Mouse (Mus musculus) stomach, postnatal 0 days (tissue): ENCODE data around the gene Dtl.

Source experiments
- CTCF ChIP-seq: IDR thresholded peaks from 2 replicates; pipeline ENCODE4 v1.5.1; 2016; ENCODE audit warnings: antibody characterized with exemption, low read depth, mild to moderate bottlenecking, moderate library complexity
- EP300 ChIP-seq: optimal IDR thresholded peaks from 2 replicates; pipeline ENCODE3; 2016; ENCODE audit warnings: antibody characterized with exemption

DNA sequence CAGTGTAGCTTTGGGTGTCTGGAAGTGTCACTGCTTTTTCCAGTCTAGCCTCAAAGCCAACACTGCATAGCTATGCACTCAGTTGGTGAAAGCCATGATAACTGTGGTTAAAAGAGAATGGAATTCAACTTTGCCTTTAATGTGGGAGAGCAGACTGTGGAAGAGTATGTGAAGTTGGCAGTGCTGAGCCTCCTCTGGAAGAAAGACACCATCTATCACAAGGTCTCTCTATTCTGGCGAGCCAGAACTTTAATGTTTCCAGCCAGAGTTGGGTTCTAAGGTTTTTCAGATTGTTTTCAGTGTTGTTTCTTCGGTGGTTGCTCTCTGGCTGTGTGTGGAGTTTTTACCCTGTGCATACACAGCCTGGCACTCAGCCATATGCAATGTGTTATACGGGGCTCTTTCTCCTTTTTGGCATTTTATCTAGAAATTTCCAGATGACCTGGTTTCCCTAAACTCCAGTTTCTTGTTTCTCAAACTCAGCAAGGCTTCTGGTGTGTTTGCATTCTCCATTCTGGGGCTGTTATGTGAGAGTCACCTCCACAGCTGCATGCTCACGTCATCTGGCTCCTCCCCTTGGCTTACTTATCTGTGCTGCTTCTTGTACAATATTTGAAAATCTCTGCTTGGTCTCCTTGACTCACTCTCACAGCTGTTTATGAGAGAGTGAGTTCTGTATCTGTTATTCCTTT, 47.3 kb downstream of the Dtl start:
- TF ChIP-seq CTCF, result no peak
- TF ChIP-seq EP300, result no peak
